Mouse (Mus musculus): ENCODE measurements at regions not wholly inside any gene's neighbourhood (a gene's known extent, or its start where the extent isn't known, plus 50 kb on each side); places are given as distances from the start of the nearest gene placed in this dataset.
A peak's percentile ranks its signal among the peaks of the same experiment; 100 is the strongest.

DNA sequence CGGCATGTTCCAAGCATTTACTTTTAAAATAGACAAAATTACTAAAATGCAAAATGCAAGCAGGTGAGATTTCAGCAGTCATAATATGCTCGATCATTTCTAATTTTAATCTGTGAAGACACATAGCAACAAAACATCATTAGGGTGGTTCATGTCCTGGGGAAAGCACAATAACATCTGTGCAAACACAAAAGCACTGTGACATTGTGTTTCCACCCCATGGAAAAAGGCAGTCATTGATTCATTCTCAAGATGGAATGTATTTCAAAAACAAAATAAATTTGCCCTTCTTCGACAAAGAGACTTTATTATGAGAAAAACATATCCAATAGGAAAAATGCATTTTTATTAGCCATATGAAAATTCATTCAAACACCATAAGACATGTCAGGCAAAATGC lies 601.5 kb upstream of the Klf6 start:
- Histone ChIP-seq H3K4me1 (ENCODE audit: control insufficient read depth, insufficient read depth, insufficient read length, low read length) (peaks cover 4% of the 10 kb centered on the region), H3K4me3 (ENCODE audit: insufficient read depth, low read depth, low read length) (no peak overlapping the region), H3K27ac (replicated peaks; ENCODE audit: low read depth, low read length) (peak overlapping the region; percentile 52; the same call in 1 of the 2 replicates)

DNA sequence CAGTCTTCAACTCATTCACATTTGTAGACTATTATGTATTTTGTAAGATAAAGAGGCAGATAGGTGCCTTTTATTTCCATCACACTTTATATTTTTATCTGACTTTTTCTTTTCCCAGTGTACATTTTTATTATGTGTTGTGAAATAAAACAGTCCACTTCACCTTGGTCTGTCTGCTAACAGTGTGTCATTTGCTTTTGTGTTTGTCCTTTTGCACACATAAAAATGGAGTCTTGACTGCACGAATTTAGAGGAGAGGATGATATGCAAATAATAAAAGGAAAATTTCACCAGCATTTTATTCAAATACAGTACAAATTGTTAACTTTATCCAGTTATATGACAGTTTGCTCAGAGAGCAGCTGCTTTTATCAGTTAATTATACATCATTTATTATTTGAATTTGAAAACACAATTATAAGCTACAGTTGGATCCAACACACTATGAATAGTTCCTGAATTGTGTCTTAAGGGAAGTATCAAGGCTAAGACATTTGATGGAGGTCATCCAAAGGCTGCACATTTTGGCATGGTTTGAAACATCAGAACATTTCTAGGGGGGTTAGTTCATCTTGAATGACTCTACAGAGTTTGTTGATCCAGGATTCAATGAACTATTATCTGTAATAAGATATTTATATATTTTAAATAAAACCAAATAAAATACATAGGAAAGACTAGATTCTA lies 588.6 kb upstream of the Klf6 start:
- no peak overlapping the region for H3K4me3 ChIP-seq (ENCODE audit: insufficient read depth, low read depth, low read length)
- no peak overlapping the region for H3K27ac ChIP-seq (replicated peaks; ENCODE audit: low read depth, low read length)
- no peaks in the 10 kb centered on the region for H3K4me1 ChIP-seq (ENCODE audit: control insufficient read depth, insufficient read depth, insufficient read length, low read length)

DNA sequence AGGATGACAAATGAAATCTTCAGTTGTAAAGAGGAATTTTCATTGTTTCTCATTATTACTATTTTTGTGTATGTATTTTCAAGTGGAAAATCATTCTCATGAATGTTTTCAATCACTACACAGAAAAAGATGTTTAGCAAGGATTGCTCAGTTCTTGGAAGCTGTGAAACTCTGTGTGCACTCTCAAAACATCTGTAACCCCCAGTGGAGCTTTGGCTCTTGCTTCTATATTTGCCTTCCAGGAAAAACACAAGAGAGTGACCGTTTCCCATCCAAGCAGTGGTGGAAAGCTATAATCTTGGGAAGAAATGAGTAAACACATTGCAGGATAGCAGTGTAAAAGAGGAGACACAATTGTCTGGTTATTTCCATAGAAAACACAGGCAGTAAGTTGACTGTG lies 584.7 kb upstream of the Klf6 start:
- Histone ChIP-seq H3K27ac (replicated peaks; ENCODE audit: low read depth, low read length) (no peak overlapping the region), H3K4me1 (ENCODE audit: control insufficient read depth, insufficient read depth, insufficient read length, low read length) (no peaks in the 10 kb centered on the region), H3K4me3 (ENCODE audit: insufficient read depth, low read depth, low read length) (no peak overlapping the region)

DNA sequence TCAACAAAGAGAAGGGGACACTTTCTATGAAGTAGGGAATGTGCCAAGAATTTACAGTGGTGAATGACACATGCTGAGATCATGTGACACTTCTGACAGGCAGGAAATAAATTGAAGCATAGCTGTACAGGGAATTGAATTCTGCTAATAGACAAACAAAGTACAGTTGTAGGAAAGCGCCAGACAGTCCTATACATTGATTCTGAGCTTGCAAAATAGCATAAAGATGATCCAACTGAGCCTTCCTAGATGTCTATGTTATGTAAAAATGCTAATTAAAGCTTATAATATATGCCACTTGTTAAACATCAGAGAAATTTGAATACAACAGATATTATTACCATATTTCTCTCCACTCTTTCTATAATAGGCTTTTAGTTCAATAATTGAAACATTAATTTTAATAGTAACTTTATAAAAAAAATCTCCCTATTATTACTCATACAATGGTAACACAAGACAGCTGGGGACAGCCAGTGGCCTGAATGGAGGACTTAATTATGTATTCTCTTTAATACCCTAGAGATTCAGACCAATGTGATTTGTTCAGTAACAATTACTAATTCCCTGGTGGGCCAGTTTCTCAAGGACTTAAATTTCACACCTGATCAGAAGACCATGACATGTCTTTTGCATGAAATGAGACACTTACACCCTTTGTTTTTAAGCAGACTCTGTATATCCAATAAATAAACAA lies 571.4 kb upstream of the Klf6 start:
- no peaks in the 10 kb centered on the region for H3K4me1 ChIP-seq (ENCODE audit: control insufficient read depth, insufficient read depth, insufficient read length, low read length)

DNA sequence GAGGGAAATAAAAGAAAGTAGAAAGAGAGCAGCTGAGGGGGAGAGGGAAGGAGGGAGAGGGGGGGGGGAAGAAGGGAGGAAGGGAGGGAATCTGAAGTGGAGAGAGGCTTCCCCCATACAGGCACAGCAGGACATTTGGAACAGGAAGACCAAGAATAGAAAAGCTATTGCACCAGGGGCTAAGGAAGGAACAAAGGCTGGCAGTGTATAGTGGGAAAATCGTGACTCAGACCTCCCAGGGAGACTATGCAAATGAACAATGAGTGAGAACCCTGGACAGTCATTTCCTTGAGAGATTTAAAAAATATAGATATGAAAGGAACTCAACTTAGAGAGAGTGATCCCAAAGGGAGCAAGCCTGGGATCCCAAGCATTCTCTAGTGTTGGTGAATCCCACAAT lies 559.1 kb upstream of the Klf6 start:
- H3K4me3 ChIP-seq (ENCODE audit: insufficient read depth, low read depth, low read length) = no peak overlapping the region
- peaks cover 4% of the 10 kb centered on the region; the same call in 1 of the 2 replicates for H3K4me1 ChIP-seq (ENCODE audit: control insufficient read depth, insufficient read depth, insufficient read length, low read length)
- H3K27ac ChIP-seq (replicated peaks; ENCODE audit: low read depth, low read length) = peak overlapping the region; percentile 80

More for the DNA sequence above, 571.4 kb upstream of the Klf6 start:
- no peak overlapping the region for H3K27ac ChIP-seq (replicated peaks; ENCODE audit: low read depth, low read length)
- no peak overlapping the region for H3K4me3 ChIP-seq (ENCODE audit: insufficient read depth, low read depth, low read length)

DNA sequence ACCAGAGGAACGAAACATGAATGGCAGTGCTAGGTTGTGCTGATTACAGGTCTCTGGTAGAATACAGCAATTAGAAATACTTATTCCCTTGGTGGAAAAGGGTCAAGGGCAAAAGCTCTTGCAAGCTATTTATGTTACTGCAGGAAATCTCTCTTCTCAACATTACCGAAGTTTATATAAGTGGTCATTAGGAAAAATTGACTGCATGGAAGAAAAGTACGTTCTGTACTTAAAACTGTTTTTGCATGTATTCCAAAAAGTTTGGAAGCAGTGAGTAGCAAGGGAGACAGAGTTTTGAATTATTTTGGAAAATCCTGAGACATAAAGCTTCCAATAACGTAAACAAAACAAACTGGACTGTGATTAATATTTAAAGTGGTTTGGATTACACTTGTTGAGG lies 554.6 kb upstream of the Klf6 start:
- Histone ChIP-seq H3K27ac (replicated peaks; ENCODE audit: low read depth, low read length) (no peak overlapping the region), H3K4me1 (ENCODE audit: control insufficient read depth, insufficient read depth, insufficient read length, low read length) (peaks cover 4% of the 10 kb centered on the region; the same call in 1 of the 2 replicates), H3K4me3 (ENCODE audit: insufficient read depth, low read depth, low read length) (no peak overlapping the region)

DNA sequence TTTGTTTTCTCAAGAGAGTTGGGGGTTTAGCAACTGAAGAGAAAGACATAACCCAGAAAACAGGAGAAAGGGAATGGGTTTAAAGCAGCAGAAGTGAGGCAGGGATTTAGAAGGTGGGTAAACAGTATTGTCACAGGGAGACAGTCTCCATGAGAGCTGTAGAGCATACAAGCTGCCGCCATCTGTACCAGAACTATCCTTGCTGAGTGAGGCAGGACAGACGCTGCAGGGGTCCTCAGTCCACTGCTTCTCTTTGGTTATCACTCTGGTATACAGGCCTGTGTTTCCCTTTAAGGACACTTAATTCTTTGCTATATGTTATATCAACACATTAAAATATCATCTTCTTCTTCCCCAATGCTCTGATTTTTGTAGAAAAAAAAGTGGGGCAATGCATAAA lies 548.0 kb upstream of the Klf6 start:
- H3K4me3 ChIP-seq (ENCODE audit: insufficient read depth, low read depth, low read length) = no peak overlapping the region
- H3K4me1 ChIP-seq (ENCODE audit: control insufficient read depth, insufficient read depth, insufficient read length, low read length) = peaks cover 7% of the 10 kb centered on the region
- peak overlapping the region; percentile 27; the same call in 1 of the 2 replicates for H3K27ac ChIP-seq (replicated peaks; ENCODE audit: low read depth, low read length)

DNA sequence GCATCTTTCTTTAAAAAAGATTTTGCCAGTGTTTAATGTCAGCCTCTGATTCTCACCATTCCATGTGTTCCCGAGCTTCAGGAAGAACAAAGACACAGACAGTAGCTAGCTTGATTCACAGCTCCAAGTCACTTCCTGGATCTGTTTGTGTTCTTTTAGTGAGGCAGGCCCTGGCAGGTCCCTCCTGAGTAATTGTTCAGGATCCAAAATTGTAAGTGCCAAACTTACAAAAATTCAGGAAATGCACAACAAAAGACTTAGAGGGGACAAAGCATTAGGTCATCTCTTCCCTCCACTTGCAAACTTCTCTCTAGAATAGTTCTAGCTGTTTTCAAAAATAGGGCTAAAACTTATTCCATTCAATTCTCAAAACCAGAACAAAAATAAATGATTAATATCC lies 546.3 kb upstream of the Klf6 start:
- Histone ChIP-seq H3K27ac (replicated peaks; ENCODE audit: low read depth, low read length) (no peak overlapping the region), H3K4me1 (ENCODE audit: control insufficient read depth, insufficient read depth, insufficient read length, low read length) (peaks cover 7% of the 10 kb centered on the region), H3K4me3 (ENCODE audit: insufficient read depth, low read depth, low read length) (no peak overlapping the region)

DNA sequence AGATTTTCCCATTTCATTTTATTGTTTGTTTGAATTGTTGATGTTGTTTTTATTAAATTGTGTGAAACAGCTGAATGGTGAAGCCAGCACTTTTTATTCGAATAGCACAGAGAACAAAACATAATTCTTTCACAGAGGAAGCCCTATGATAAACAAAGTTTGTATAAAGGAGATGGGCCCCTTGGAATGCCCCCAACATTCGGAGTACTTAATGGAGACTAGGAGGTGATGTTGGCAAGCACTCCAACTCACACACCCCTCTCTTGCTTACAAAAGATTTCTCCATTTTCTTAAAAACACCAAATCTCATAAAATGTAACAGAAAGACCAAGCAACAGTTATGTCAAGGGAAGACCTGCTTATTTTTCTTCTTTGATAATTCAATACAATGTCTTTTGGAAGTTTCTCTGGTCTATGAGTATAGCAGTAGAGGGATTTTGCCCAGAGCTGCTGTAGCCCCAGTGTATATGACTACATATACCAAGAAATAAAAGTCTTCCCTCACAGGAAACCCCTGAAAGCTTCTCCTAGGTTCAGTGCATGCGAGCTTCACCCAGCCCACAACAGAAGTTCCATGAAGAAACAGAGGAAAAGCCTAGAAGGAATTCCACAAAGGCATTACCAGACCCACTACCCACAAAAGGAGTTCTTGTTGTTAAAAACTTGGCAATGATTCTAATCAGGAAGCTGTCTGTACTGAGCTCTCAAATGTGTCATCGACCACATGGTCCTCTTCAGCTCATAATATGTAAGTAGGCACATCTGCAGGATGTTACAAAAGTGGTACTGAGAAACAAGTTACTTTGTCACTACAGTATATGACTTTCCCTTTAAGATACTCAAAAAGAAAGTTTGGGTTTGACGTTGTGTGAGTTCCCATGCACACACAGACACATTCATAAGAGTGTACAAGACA lies 543.1 kb upstream of the Klf6 start:
- no peak overlapping the region for H3K27ac ChIP-seq (replicated peaks; ENCODE audit: low read depth, low read length)
- peaks cover 7% of the 10 kb centered on the region for H3K4me1 ChIP-seq (ENCODE audit: control insufficient read depth, insufficient read depth, insufficient read length, low read length)
- H3K4me3 ChIP-seq (ENCODE audit: insufficient read depth, low read depth, low read length) = no peak overlapping the region

DNA sequence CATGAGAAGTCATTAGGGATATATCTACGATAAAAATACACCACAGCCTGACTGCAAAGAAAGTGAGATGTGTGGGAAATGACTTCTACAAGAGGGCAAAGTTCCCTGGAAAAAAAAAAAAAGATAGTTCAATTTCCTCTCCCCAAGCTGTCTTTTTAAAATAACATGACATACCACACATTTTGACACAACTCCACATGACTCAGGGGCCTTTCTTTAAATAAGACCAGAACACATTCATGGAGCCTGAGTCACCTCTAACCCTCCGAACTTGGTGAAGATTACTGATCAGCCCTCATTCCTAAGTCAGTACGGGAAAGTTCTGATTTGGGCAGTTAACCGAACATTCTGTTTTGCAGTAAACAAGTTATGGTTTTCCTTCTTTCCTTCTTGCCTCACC lies 515.6 kb upstream of the Klf6 start:
- no peak overlapping the region for H3K4me3 ChIP-seq (ENCODE audit: insufficient read depth, low read depth, low read length)
- H3K27ac ChIP-seq (replicated peaks; ENCODE audit: low read depth, low read length) = peak overlapping the region; percentile 49

DNA sequence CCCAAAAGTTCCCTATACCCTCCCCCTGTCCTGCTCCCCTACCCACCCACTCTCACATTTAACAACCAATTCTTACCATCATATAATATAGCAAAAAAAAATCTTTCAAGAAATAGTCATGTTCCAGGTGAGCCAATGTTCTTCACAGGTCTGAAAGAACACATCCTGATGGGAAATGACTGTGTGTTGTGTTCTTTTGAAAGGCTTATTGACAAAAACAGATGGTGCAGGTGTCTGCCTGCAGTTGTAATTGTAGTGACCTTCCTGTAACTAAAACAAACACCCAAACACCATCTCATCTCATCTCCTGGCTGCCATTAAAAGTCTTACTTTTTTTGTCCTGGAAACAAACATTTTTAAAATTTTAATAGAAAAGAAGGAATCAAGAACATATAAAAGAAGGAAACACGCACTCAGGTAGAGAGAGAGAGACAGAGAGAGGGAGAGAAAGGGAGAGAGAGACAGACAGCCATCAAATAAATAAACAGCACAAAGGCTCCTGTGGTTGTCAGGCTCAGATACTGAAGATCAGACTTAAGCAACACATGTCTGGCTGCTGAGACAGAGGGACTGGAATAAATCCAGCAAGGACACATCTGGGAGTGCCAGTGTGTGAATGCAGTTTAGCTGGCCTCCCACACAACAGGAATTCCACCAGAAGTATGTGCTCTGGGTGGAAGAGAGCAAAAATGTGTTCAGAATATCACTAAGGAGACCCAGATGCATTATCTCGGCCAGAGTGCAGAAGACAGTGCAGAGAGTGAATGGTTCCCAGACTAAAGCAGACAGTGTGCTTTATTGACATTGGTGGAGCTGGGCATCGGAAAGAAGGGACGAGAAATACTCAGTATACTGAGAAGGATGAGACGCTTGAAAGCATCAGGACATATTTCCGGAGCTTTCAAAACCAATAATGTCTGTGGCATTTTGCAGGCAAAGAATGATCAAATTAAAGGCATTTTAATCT lies 513.5 kb upstream of the Klf6 start:
- H3K4me1 ChIP-seq (ENCODE audit: control insufficient read depth, insufficient read depth, insufficient read length, low read length) = peaks cover 4% of the 10 kb centered on the region; the same call in 1 of the 2 replicates
- no peak overlapping the region for H3K4me3 ChIP-seq (ENCODE audit: insufficient read depth, low read depth, low read length)
- H3K27ac ChIP-seq (replicated peaks; ENCODE audit: low read depth, low read length) = peak overlapping the region; percentile 85

More for the DNA sequence above, 515.6 kb upstream of the Klf6 start:
- H3K4me1 ChIP-seq (ENCODE audit: control insufficient read depth, insufficient read depth, insufficient read length, low read length) = peaks cover 4% of the 10 kb centered on the region; the same call in 1 of the 2 replicates

DNA sequence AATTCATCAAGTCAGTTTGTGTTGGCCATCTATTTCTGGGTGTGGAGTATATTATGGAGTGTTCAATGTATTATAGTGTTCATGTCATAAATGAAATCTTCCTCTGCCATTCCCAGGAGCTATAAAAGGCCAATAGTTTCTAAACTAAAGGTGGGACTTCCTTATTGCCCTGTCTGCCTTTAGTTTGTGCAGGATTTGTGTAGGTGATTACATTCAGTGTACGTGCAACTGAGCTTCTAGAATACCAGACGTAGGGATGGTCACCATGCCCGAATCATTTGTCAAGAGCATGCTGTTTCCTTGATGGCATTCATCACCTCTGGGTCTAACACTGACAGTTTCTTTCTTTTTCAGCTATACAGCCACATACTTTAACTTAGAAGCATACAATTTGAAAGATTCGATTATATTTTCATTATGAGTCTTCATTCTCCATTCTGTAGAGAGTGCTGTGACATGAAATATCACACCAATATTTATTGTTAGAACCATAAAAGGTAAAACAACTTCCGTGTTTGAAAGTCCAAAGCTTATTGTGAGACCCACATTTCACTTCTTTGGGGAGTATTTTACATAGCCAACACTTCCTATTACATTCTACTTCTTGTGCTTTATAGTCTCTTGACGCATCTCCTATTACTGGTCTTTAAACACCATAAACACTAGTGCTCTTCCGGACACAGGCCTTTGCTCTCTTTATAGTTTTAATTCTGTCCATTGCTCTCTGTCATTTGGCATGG lies 494.1 kb upstream of the Klf6 start:
- Histone ChIP-seq H3K27ac (replicated peaks; ENCODE audit: low read depth, low read length) (no peak overlapping the region), H3K4me3 (ENCODE audit: insufficient read depth, low read depth, low read length) (no peak overlapping the region), H3K4me1 (ENCODE audit: control insufficient read depth, insufficient read depth, insufficient read length, low read length) (no peaks in the 10 kb centered on the region)

DNA sequence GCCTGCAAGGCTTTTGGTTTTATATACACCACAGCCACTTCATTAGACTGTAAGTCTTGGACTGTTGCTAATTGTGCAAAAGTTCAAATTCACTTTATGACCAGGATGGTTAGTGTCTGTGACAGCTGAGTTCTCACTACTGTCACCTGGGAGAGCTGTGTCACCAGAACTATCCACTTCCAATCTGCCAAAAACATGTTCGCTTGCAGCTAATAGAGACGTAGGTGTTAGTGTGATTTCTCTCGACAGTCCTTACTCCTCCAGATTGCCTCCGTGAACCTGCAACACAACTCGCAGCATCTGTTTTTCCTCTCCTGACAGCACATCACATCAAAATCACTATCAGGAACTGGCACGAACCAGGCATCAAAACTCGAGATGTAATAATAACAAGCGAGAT lies 491.3 kb upstream of the Klf6 start:
- Histone ChIP-seq H3K4me3 (ENCODE audit: insufficient read depth, low read depth, low read length) (no peak overlapping the region), H3K27ac (replicated peaks; ENCODE audit: low read depth, low read length) (no peak overlapping the region), H3K4me1 (ENCODE audit: control insufficient read depth, insufficient read depth, insufficient read length, low read length) (peaks cover 4% of the 10 kb centered on the region; the same call in 1 of the 2 replicates)

DNA sequence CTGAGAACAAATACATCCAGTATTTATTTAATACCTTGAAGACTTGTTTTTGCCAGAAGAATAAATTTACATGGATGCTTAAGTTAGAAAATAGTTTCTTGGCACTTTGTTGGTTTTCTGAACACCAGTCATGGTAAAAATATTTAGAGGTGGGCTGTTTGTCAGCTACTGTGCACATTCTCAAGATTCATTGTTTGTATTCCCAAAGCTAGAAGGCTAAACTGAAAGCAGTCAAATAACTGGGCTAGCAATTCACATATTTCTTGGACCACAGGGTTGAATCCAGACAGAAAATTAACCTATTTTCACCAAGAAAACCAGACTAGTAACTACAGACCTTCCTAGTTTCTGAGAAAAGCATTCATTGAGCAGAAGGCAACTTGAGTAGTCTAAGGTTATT lies 488.1 kb upstream of the Klf6 start:
- no peak overlapping the region for H3K27ac ChIP-seq (replicated peaks; ENCODE audit: low read depth, low read length)
- H3K4me3 ChIP-seq (ENCODE audit: insufficient read depth, low read depth, low read length) = no peak overlapping the region
- H3K4me1 ChIP-seq (ENCODE audit: control insufficient read depth, insufficient read depth, insufficient read length, low read length) = peaks cover 4% of the 10 kb centered on the region
